Mouse (Mus musculus) kidney, postnatal 36 days (tissue): ENCODE measurements around the gene Ranbp9.
A peak's percentile ranks its signal among the peaks of the same experiment; 100 is the strongest.

Experiments used
- DNase-seq, 2 experiments: peaks; one replicate each; pipeline ENCODE4 v3.0.0; 2021 to 2022; ENCODE audit warnings: mixed read lengths in 2 of 2

Ranbp9 gene

GRCm38 (mm10) chr13:43480957-43481858 is at the start of gene Ranbp9:
Gene Ranbp9 (minus strand): TSS chr13:43481282.
- peak; percentile 72 to 89 for DNase-seq

GRCm38 (mm10) chr13:43530129-43530831 is 49.2 kb upstream of the Ranbp9 start:
- DNase-seq, result no peak

GRCm38 (mm10) chr13:43526289-43526688 is 45.2 kb upstream of the Ranbp9 start:
- no peak for DNase-seq

- DNase-seq, result no peak
These were observed 44.5 kb upstream of the Ranbp9 start for GRCm38 (mm10) chr13:43525363-43526134.

- DNase-seq, result peak in 1 of 2 experiments; percentile 10
These were observed 43.6 kb upstream of the Ranbp9 start for GRCm38 (mm10) chr13:43524491-43525362.

GRCm38 (mm10) chr13:43523906-43524480 is 42.9 kb upstream of the Ranbp9 start:
- DNase-seq, result no peak

- DNase-seq, result no peak
These were observed 40.9 kb upstream of the Ranbp9 start for GRCm38 (mm10) chr13:43521940-43522339.

- no peak for DNase-seq
These were observed 38.2 kb upstream of the Ranbp9 start for GRCm38 (mm10) chr13:43519251-43519650.

- no peak for DNase-seq
These were observed 36.3 kb upstream of the Ranbp9 start for GRCm38 (mm10) chr13:43517371-43517770.

GRCm38 (mm10) chr13:43516931-43517330 is 35.8 kb upstream of the Ranbp9 start:
- no peak for DNase-seq

- no peak for DNase-seq
These were observed 35.0 kb upstream of the Ranbp9 start for GRCm38 (mm10) chr13:43516119-43516518.

- no peak for DNase-seq
These were observed 33.9 kb upstream of the Ranbp9 start for GRCm38 (mm10) chr13:43514950-43515358.

GRCm38 (mm10) chr13:43512736-43513135 is 31.7 kb upstream of the Ranbp9 start:
- no peak for DNase-seq

GRCm38 (mm10) chr13:43505798-43506197 is 24.7 kb upstream of the Ranbp9 start:
- no peak for DNase-seq

GRCm38 (mm10) chr13:43503395-43503850 is 22.3 kb upstream of the Ranbp9 start:
- DNase-seq, result peak; percentile 49 to 61

- DNase-seq, result no peak
These were observed 20.5 kb upstream of the Ranbp9 start for GRCm38 (mm10) chr13:43501601-43502000.

- DNase-seq, result no peak
These were observed 19.4 kb upstream of the Ranbp9 start for GRCm38 (mm10) chr13:43500483-43500850.

GRCm38 (mm10) chr13:43499731-43500482 is 18.8 kb upstream of the Ranbp9 start:
- DNase-seq, result peak in 1 of 2 experiments; percentile 59

- DNase-seq, result peak; percentile 65 to 69
These were observed 17.8 kb upstream of the Ranbp9 start for GRCm38 (mm10) chr13:43498849-43499248.

- no peak for DNase-seq
These were observed 16.7 kb upstream of the Ranbp9 start for GRCm38 (mm10) chr13:43497769-43498168.

- no peak for DNase-seq
These were observed 15.6 kb upstream of the Ranbp9 start for GRCm38 (mm10) chr13:43496660-43497059.
